Mouse (Mus musculus): ENCODE measurements around the gene Tuba3b. TPM values are rescaled to one million over a fixed set of nuclear protein-coding genes. Genes with fewer than 3 reads are reported as not detected.
A peak's percentile ranks its signal among the peaks of the same experiment; 100 is the strongest.

Tuba3b gene
- polyA plus RNA-seq, 1 experiment from 2014 or later: not detected

GRCm38 (mm10) chr6:145653626-145654025 is 38.1 kb downstream of the Tuba3b start:
- H3K27me3 ChIP-seq (replicated peaks; ENCODE audit: control insufficient read depth, insufficient read depth, low read length): no peaks in the 10 kb centered on the region
- no peak overlapping the region for H3K4me3 ChIP-seq (ENCODE audit: low read depth, low read length)
- no peak for DNase-seq (ENCODE audit: low spot score)
- 82% methylated on average over 5 of the region's 5 CpGs for WGBS
- no peaks in the 10 kb centered on the region for H3K4me1 ChIP-seq (ENCODE audit: control insufficient read depth, insufficient read depth, low read length)
- H3K4me2 ChIP-seq (ENCODE audit: low read length): no peak overlapping the region
- no peak for ATAC-seq
- no peaks in the 10 kb centered on the region for H3K36me3 ChIP-seq (ENCODE audit: control insufficient read depth, insufficient read depth, low read length)
- no peak overlapping the region for H3K9ac ChIP-seq (ENCODE audit: low read length)
- H3K27ac ChIP-seq (ENCODE audit: low read depth, low read length): no peak overlapping the region; the same call in 1 of the 2 replicates
- H3K9me3 ChIP-seq (replicated peaks; ENCODE audit: control insufficient read depth, low read length): no peaks in the 10 kb centered on the region

GRCm38 (mm10) chr6:145654062-145654836 is 38.7 kb downstream of the Tuba3b start:
- no peak for ATAC-seq
- DNase-seq (ENCODE audit: low spot score): peak; percentile 49
- Histone ChIP-seq H3K9me3 (replicated peaks; ENCODE audit: control insufficient read depth, low read length) (no peaks in the 10 kb centered on the region), H3K9ac (ENCODE audit: low read length) (no peak overlapping the region), H3K4me2 (ENCODE audit: low read length) (no peak overlapping the region), H3K4me3 (ENCODE audit: low read depth, low read length) (no peak overlapping the region), H3K4me1 (ENCODE audit: control insufficient read depth, insufficient read depth, low read length) (no peaks in the 10 kb centered on the region), H3K27ac (ENCODE audit: low read depth, low read length) (no peak overlapping the region), H3K27me3 (replicated peaks; ENCODE audit: control insufficient read depth, insufficient read depth, low read length) (no peaks in the 10 kb centered on the region), H3K36me3 (ENCODE audit: control insufficient read depth, insufficient read depth, low read length) (no peaks in the 10 kb centered on the region)
- WGBS: 66% methylated on average over 8 of the region's 8 CpGs

GRCm38 (mm10) chr6:145655678-145656077 is 40.1 kb downstream of the Tuba3b start:
- Histone ChIP-seq H3K9me3 (replicated peaks; ENCODE audit: control insufficient read depth, low read length) (no peaks in the 10 kb centered on the region), H3K4me3 (ENCODE audit: low read depth, low read length) (no peak overlapping the region), H3K4me2 (ENCODE audit: low read length) (no peak overlapping the region), H3K9ac (ENCODE audit: low read length) (no peak overlapping the region), H3K27me3 (replicated peaks; ENCODE audit: control insufficient read depth, insufficient read depth, low read length) (no peaks in the 10 kb centered on the region), H3K4me1 (ENCODE audit: control insufficient read depth, insufficient read depth, low read length) (no peaks in the 10 kb centered on the region), H3K27ac (ENCODE audit: low read depth, low read length) (no peak overlapping the region), H3K36me3 (ENCODE audit: control insufficient read depth, insufficient read depth, low read length) (no peaks in the 10 kb centered on the region)
- 79% methylated on average over 1 of the region's 1 CpGs for whole genome bisulfite sequencing
- ATAC-seq (no peak), DNase-seq (ENCODE audit: low spot score) (no peak)

- Histone ChIP-seq H3K27me3 (replicated peaks; ENCODE audit: control insufficient read depth, insufficient read depth, low read length) (no peaks in the 10 kb centered on the region), H3K4me1 (ENCODE audit: control insufficient read depth, insufficient read depth, low read length) (no peaks in the 10 kb centered on the region), H3K9me3 (replicated peaks; ENCODE audit: control insufficient read depth, low read length) (no peaks in the 10 kb centered on the region), H3K4me2 (ENCODE audit: low read length) (no peak overlapping the region), H3K36me3 (ENCODE audit: control insufficient read depth, insufficient read depth, low read length) (no peaks in the 10 kb centered on the region), H3K9ac (ENCODE audit: low read length) (no peak overlapping the region), H3K27ac (ENCODE audit: low read depth, low read length) (no peak overlapping the region), H3K4me3 (ENCODE audit: low read depth, low read length) (no peak overlapping the region)
- DNase-seq (ENCODE audit: low spot score) (no peak), ATAC-seq (no peak)
- 81% methylated on average over 15 of the region's 15 CpGs for WGBS
Observed at GRCm38 (mm10) chr6:145656740-145657591, 41.4 kb downstream of the Tuba3b start.

GRCm38 (mm10) chr6:145659116-145659515 is 43.6 kb downstream of the Tuba3b start:
- H3K36me3 ChIP-seq (ENCODE audit: control insufficient read depth, insufficient read depth, low read length): no peaks in the 10 kb centered on the region
- H3K4me2 ChIP-seq (ENCODE audit: low read length): no peak overlapping the region
- no peak overlapping the region for H3K27ac ChIP-seq (ENCODE audit: low read depth, low read length)
- ATAC-seq (no peak), DNase-seq (ENCODE audit: low spot score) (no peak)
- H3K4me3 ChIP-seq (ENCODE audit: low read depth, low read length): no peak overlapping the region
- H3K27me3 ChIP-seq (replicated peaks; ENCODE audit: control insufficient read depth, insufficient read depth, low read length): no peaks in the 10 kb centered on the region
- 79% methylated on average over 6 of the region's 6 CpGs for WGBS
- H3K9me3 ChIP-seq (replicated peaks; ENCODE audit: control insufficient read depth, low read length): no peaks in the 10 kb centered on the region
- no peaks in the 10 kb centered on the region for H3K4me1 ChIP-seq (ENCODE audit: control insufficient read depth, insufficient read depth, low read length)
- H3K9ac ChIP-seq (ENCODE audit: low read length): no peak overlapping the region

GRCm38 (mm10) chr6:145660943-145661342 is 45.4 kb downstream of the Tuba3b start:
- DNase-seq (ENCODE audit: low spot score) (no peak), ATAC-seq (no peak)
- H3K4me1 ChIP-seq (ENCODE audit: control insufficient read depth, insufficient read depth, low read length): no peaks in the 10 kb centered on the region
- H3K4me2 ChIP-seq (ENCODE audit: low read length): no peak overlapping the region
- H3K9me3 ChIP-seq (replicated peaks; ENCODE audit: control insufficient read depth, low read length): no peaks in the 10 kb centered on the region
- no peak overlapping the region for H3K9ac ChIP-seq (ENCODE audit: low read length)
- H3K27me3 ChIP-seq (replicated peaks; ENCODE audit: control insufficient read depth, insufficient read depth, low read length): no peaks in the 10 kb centered on the region
- H3K27ac ChIP-seq (ENCODE audit: low read depth, low read length): no peak overlapping the region
- no peaks in the 10 kb centered on the region for H3K36me3 ChIP-seq (ENCODE audit: control insufficient read depth, insufficient read depth, low read length)
- no peak overlapping the region for H3K4me3 ChIP-seq (ENCODE audit: low read depth, low read length)
- WGBS: 84% methylated on average over 11 of the region's 11 CpGs

GRCm38 (mm10) chr6:145664208-145664607 is 48.7 kb downstream of the Tuba3b start:
- WGBS: 87% methylated on average over 5 of the region's 5 CpGs
- H3K4me1 ChIP-seq (ENCODE audit: control insufficient read depth, insufficient read depth, low read length): no peaks in the 10 kb centered on the region
- no peak overlapping the region for H3K27ac ChIP-seq (ENCODE audit: low read depth, low read length)
- no peaks in the 10 kb centered on the region for H3K9me3 ChIP-seq (replicated peaks; ENCODE audit: control insufficient read depth, low read length)
- H3K27me3 ChIP-seq (replicated peaks; ENCODE audit: control insufficient read depth, insufficient read depth, low read length): no peaks in the 10 kb centered on the region
- no peak overlapping the region for H3K4me2 ChIP-seq (ENCODE audit: low read length)
- H3K9ac ChIP-seq (ENCODE audit: low read length): no peak overlapping the region
- H3K36me3 ChIP-seq (ENCODE audit: control insufficient read depth, insufficient read depth, low read length): no peaks in the 10 kb centered on the region
- H3K4me3 ChIP-seq (ENCODE audit: low read depth, low read length): no peak overlapping the region
- ATAC-seq (no peak), DNase-seq (ENCODE audit: low spot score) (no peak)

- no peak for ATAC-seq
- DNase-seq (ENCODE audit: low spot score): no peak
- H3K4me1 ChIP-seq (ENCODE audit: control insufficient read depth, insufficient read depth, low read length): no peaks in the 10 kb centered on the region
- no peak overlapping the region for H3K4me2 ChIP-seq (ENCODE audit: low read length)
- WGBS: 84% methylated on average over 3 of the region's 3 CpGs
- H3K36me3 ChIP-seq (ENCODE audit: control insufficient read depth, insufficient read depth, low read length): no peaks in the 10 kb centered on the region
- H3K4me3 ChIP-seq (ENCODE audit: low read depth, low read length): no peak overlapping the region
- H3K9me3 ChIP-seq (replicated peaks; ENCODE audit: control insufficient read depth, low read length): no peaks in the 10 kb centered on the region
- no peak overlapping the region for H3K9ac ChIP-seq (ENCODE audit: low read length)
- H3K27ac ChIP-seq (ENCODE audit: low read depth, low read length): no peak overlapping the region
- no peaks in the 10 kb centered on the region for H3K27me3 ChIP-seq (replicated peaks; ENCODE audit: control insufficient read depth, insufficient read depth, low read length)
Observed at GRCm38 (mm10) chr6:145665751-145666150, 50.2 kb downstream of the Tuba3b start.

GRCm38 (mm10) chr6:145667654-145668053 is 52.1 kb downstream of the Tuba3b start:
- no peaks in the 10 kb centered on the region for H3K9me3 ChIP-seq (replicated peaks; ENCODE audit: control insufficient read depth, low read length)
- H3K9ac ChIP-seq (ENCODE audit: low read length): no peak overlapping the region
- ATAC-seq (no peak), DNase-seq (ENCODE audit: low spot score) (no peak)
- H3K4me1 ChIP-seq (ENCODE audit: control insufficient read depth, insufficient read depth, low read length): no peaks in the 10 kb centered on the region
- H3K4me2 ChIP-seq (ENCODE audit: low read length): no peak overlapping the region
- H3K27me3 ChIP-seq (replicated peaks; ENCODE audit: control insufficient read depth, insufficient read depth, low read length): no peaks in the 10 kb centered on the region
- no peak overlapping the region for H3K27ac ChIP-seq (ENCODE audit: low read depth, low read length)
- no peak overlapping the region for H3K4me3 ChIP-seq (ENCODE audit: low read depth, low read length)
- 71% methylated on average over 3 of the region's 3 CpGs for WGBS
- no peaks in the 10 kb centered on the region for H3K36me3 ChIP-seq (ENCODE audit: control insufficient read depth, insufficient read depth, low read length)

Data from forebrain, embryonic 14.5 days (tissue).